Mouse (Mus musculus) embryonic fibroblast, embryonic 13.5 days (primary cell): Measurements from ENCODE around the gene Mrpl54.
A peak's percentile ranks its signal among the peaks of the same experiment; 100 is the strongest.

Source experiments
- CTCF ChIP-seq: IDR thresholded peaks from 2 replicates; pipeline ENCODE4 v1.5.1; 2011; ENCODE audit warnings: mild to moderate bottlenecking, control low read depth, low read length, moderate library complexity, borderline replicate concordance; ENCODE audit not compliant: insufficient read depth
- POLR2A ChIP-seq: IDR thresholded peaks from 2 replicates; pipeline ENCODE4 v1.6.1; 2011; ENCODE audit warnings: low read depth, mild to moderate bottlenecking, control low read depth, low read length, moderate library complexity

GRCm38 (mm10) chr10:81266211-81267105 is at the start of gene Mrpl54, which contains the start of gene Apba3:
- TF ChIP-seq POLR2A = peak; percentile 87
- no peak for TF ChIP-seq CTCF
